Mouse (Mus musculus): ENCODE measurements around the gene Eri3.

- no peak for TF ChIP-seq CTCF (IDR thresholded peaks at IDR 0.05; ENCODE audit: control insufficient read depth, insufficient read depth, low read length)
- TF ChIP-seq POLR2A (IDR thresholded peaks at IDR 0.05; ENCODE audit: borderline replicate concordance, control insufficient read depth, low read depth, low read length) = no peak
Observed at GRCm38 (mm10) chr4:117611385-117611784, 61.2 kb downstream of the Eri3 start.
